Mouse (Mus musculus) embryo, embryonic 10.5 days (tissue): ENCODE measurements at regions not wholly inside any gene's neighbourhood (a gene's known extent, or its start where the extent isn't known, plus 50 kb on each side); places are given as distances from the start of the nearest gene placed in this dataset.

ENCODE experiments used
- DNase-seq: peaks from one replicate; pipeline ENCODE4 v3.0.0-alpha.2; 2015; ENCODE audit warnings: low spot score

- no peak for DNase-seq
These were observed 217.8 kb downstream of the Ahr start for GRCm38 (mm10) chr12:35317046-35317445.

DNA sequence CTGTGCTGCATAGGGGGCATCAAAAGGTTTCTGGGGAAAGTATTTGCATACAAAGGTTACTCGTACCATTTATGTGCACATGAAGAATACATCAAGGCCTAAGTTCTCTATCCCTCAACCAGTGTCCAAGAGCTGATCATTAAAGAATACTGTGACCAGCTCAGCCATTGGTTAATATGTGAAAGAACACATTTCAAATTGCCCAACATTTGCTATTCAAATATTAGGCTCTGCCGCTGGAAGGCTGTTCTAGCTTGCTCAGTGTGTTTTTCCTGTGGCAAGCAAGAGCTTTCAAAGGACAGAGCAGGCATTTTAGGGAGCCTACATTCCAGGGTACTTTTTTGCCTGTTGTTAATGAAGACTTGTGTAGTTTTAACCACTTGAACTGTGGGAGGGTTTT, 220.8 kb downstream of the Ahr start:
- no peak for DNase-seq

DNA sequence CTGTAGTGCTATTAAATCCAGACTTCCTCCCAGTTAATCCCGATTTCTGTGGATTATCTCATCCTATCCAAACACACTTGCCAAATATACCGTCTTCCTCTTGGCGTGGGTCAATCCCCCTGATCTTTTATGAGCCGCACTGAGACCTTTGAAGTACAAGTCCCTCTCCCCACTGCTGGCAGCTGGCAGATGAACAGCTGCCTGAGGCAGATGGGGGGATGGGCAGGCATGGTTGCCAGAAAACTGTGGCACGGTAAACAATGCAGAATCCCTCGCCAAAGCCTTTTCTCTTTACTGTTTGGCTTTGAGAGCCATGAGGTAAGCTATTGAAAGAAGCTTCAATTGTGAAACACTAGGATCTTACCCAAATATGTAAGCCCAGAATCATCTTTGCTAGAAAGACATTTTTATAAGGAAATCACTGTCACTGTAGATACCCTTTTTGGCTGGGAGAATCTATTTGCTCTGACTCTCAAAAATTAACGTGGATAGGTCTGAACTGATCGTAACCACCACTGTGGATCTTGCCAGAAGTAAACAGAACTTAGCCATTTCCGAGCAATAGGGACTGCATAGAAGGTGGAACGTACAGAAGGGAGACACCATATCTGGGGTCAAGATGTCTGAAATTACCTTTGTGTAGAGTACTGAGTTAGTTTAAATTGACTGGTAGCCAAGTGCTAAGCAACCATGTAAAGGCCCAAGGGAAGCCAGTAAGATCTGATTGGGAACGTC, 221.5 kb downstream of the Ahr start:
- DNase-seq: peak; percentile 44

DNA sequence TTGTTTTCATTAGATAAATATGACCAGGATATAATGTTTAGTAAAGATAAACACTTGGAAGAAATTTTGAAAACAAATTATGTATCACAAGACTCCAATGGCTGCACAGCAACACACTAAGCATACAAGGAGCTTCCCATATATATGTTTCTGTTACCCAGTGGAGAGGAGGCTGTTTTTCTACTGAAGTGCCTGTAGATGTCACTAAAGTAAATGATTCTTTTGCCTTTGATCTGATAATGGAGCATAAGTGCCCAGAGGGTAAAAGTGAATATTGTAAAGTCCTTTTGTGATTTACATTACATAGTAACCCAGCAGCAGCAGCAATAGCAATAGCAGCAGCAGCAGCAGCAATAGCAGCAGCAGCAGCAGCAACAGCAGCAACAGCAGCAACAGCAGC, 226.3 kb downstream of the Ahr start:
- peak; percentile 29 for DNase-seq

GRCm38 (mm10) chr12:35303764-35304717, 230.8 kb downstream of the Ahr start:
- DNase-seq: no peak

- DNase-seq: no peak
These were observed 231.7 kb downstream of the Ahr start for GRCm38 (mm10) chr12:35303188-35303587.

GRCm38 (mm10) chr12:35294668-35295067, 240.2 kb downstream of the Ahr start:
- DNase-seq: no peak

- DNase-seq: no peak
These were observed 241.3 kb downstream of the Ahr start for GRCm38 (mm10) chr12:35293566-35293965.

GRCm38 (mm10) chr12:35291941-35292341, 242.9 kb downstream of the Ahr start:
- no peak for DNase-seq

GRCm38 (mm10) chr12:35287974-35288373, 241.0 kb downstream of the Snx13 start:
- DNase-seq: no peak

DNA sequence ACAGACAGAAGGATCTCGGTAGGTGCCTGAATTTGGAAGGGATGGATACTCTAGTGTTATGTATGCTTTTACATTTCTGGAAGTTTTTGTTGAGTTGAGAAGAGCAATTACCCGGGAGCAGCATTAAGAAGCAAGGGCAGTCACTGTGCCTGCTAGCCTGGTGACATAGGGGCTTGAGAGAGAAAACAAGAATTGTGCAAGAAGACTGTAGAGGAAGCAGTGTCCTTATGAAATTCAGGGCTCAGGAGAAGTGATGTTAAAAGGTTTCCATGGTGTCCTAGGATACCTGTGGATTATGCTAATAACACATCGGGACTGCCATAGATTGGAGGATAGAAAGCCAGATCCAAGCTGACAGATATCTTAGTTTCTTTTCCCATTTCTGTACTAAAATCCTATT, 240.6 kb downstream of the Snx13 start:
- no peak for DNase-seq

DNA sequence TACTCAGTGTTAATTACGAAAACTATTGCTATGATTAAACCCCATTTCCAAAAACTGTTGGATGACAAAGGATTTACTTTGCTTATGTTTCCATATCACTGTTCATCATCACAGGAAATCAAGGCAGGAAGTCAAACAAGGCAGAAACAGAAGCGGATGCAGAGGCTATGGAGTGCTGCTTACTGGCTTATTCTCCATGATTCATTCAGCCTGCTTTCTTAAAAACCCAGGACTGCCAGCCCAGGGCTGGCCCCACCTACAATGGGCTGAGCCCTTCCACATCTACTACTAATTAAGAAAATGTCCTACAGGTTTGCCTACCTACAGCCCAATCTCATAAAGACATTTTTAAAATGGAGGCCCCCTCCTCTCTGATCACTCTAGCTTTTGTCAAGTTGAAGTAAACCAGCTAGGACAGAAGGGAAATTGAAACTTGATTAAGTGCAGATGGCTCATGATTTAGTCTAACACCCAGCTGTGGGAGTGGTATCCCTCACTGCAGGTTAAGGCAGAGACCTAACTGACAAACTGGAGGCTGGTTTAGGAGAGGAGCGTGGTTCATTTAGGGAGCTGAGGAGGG, 240.1 kb downstream of the Snx13 start:
- peak; percentile 33 for DNase-seq

DNA sequence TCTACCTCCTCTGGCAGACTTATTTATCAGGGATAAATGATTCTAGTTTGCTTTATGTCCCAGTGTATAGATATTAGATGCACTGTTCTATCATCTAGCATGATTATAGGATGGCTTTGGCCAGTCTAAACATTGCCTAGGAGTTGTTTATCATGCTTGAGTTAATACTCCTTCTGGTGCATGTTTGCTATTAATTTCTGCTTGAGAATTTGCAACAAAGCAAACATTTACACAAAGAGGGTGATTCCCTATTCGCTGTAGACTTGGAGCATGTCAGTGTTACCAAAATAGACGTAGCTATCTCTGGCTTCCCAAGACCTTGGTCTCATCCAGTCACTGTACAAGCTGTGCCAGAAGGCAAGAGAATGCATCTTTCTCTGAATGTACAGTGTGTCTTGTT, 237.4 kb downstream of the Snx13 start:
- DNase-seq: no peak

- DNase-seq: no peak
These were observed 236.9 kb downstream of the Snx13 start for GRCm38 (mm10) chr12:35283925-35284324.

- DNase-seq: no peak
These were observed 236.4 kb downstream of the Snx13 start for GRCm38 (mm10) chr12:35283407-35283806.

DNA sequence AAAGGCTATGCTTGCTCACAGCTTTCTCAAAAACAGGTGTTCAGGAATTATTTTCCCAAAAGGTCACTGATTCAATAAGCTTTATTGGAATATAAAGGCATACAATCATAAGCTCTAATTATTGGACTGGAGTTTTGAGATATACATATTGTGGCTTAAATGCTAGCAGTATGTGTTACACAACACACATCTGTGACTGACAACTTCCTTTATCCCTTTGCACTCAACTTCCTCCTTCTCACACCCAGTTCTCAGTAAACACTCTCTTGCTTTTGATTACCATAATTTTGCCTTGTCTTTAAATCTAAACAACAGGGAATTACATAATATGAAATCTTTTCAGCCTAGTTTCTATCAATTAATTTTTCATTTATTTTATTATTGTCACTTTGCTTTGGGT, 222.5 kb downstream of the Snx13 start:
- DNase-seq: no peak

DNA sequence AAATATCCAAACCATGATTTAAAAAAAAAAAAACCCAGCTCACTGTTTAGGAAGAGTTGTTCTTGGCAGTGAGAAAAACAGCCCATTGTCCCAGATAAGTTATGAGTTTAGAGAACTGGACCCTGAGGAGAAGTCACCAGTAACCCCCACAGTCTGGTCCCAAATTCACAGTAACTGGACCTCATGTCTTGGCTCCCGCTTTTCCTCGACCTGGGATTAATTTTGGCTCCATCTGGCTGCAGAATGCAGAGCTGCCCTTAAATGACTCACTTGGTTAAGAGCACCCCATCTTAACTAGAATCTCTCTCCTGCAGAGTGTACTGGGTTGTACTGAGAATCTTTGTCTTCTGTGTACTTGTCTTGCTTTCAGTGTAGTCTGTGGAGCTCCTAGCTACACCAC, 221.0 kb downstream of the Snx13 start:
- DNase-seq: no peak

DNA sequence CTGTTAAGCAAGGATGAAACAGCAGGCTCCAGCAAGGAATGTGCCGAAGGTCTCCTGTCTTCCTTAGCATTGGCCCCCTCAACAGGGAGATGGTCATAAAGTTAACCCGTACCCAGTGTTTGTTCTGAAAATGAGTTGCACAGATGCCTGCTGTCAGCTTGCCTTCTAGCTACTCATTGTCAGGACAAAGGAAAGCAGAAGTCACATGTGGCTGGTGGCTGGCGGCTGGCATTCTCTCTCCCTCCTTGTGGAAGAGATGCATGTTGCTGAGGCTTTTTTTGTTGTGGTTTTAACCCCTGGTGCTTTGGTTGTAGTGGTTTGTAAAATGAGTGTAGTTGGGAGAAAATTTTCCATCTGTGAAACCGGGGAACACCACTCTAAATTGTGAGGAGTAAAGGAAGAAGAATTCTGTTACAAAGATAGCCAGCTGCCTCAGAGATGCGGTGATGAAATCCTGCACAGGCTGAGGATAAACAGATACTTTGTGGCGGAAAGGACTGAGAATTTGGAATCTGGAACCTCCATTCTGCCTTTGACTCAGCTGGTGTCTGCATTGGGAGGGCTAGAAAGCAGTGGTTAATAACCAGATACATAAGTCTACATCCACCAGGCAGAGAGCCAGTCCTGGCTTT, 220.2 kb downstream of the Snx13 start:
- DNase-seq: peak; percentile 14

DNA sequence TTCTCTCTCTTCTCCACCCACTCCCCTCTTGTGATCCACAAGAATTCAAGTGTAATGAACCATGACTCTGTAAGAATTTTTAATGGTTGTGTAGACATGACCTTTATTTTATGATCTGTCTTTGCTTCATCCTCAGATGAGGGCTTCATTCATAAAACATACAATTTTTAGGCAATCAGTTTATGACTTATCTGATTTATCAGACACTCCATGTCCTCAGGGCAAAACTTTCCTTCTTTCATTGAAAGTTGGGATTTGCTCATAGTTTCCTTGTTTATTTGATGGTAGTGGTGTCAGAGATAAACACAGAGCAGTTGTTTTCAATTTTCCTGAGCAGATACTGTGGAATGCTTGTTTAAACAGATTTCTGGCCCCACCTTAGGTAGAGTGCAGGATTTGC, 212.8 kb downstream of the Snx13 start:
- DNase-seq: no peak

DNA sequence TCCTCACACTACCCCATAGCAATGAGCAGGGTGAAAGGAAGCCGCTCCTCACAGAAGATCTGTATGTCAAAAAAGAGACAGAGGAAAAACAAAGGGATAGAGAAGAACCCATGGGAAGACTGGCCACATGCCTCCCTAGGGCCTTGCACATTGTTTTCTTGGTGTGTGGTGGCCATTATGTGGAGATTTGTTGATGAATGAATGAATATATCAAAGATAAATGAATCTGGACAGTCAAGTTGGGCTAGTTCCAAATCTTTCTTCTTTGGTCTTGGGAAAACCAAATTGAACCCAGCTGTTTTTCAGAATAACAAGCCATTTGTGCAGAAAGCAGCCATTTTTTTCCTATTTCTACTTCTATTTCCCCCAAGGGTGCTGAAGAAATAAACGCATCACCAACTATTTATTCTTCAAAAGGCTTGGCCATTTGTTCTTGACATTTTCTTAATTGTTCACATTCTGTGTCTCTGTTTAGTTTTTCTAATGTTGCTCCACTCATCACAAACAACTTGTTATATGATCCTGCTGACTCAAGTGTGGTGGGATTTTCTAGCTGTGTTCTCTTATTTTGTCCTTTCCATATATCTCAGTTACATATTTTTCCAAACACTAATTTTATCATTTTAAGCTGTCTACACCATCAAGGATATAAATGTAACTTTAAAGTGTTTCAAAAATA, 208.9 kb downstream of the Snx13 start:
- no peak for DNase-seq

- DNase-seq: no peak
These were observed 201.5 kb downstream of the Snx13 start for GRCm38 (mm10) chr12:35248476-35248875.
